Mouse (Mus musculus) small intestine, adult 2 months (tissue): ENCODE measurements around the gene Gm11361. TPM values are rescaled to one million over a fixed set of nuclear protein-coding genes. Genes with fewer than 3 reads are reported as not detected.

Experiments used
- H3K27ac ChIP-seq: fragments of 200-500 bp; 2 replicates; pipeline ENCODE4 v1.5.1; 2012; ENCODE audit warnings: low read depth, low read length, control low read depth, inconsistent platforms; ENCODE audit not compliant: insufficient read depth
- H3K27me3 ChIP-seq: fragments of 200-500 bp; 2 replicates; pipeline ENCODE4 v1.6.1; 2012; ENCODE audit warnings: mild to moderate bottlenecking, moderate library complexity, low read length, inconsistent platforms; ENCODE audit not compliant: control insufficient read depth, insufficient read depth
- H3K36me3 ChIP-seq: fragments of 200-500 bp; 2 replicates; pipeline ENCODE4 v1.6.1; 2012; ENCODE audit warnings: mild to moderate bottlenecking, low read length, control low read depth, inconsistent platforms; ENCODE audit not compliant: control insufficient read depth, insufficient read depth
- H3K4me1 ChIP-seq: fragments of 200-500 bp; 2 replicates; pipeline ENCODE4 v1.6.1; 2012; ENCODE audit warnings: low read length, inconsistent platforms, mixed read lengths; ENCODE audit not compliant: control insufficient read depth, insufficient read depth, insufficient read length
- H3K4me3 ChIP-seq: fragments of 200-500 bp; 2 replicates; pipeline ENCODE4 v1.5.1; 2012; ENCODE audit warnings: low read depth, mild to moderate bottlenecking, control low read depth, inconsistent platforms, low read length, moderate library complexity
- CTCF ChIP-seq: fragments of 200-500 bp; IDR thresholded peaks from 2 replicates; pipeline ENCODE4 v1.5.1; 2012; ENCODE audit warnings: low read depth, mild to moderate bottlenecking, control low read depth, inconsistent platforms, low read length, moderate library complexity, mixed read lengths; ENCODE audit not compliant: insufficient replicate concordance, insufficient read length; ENCODE audit errors: extremely low read depth
- POLR2A ChIP-seq: fragments of 200-500 bp; IDR thresholded peaks from 2 replicates; pipeline ENCODE4 v1.6.1; 2012; ENCODE audit warnings: low read depth, mild to moderate bottlenecking, control low read depth, inconsistent platforms, low read length, moderate library complexity
- WGBS: fragments of 180-500 bp; shearing (Covaris S2); methylation state at CpG from one replicate; pipeline ENCODE4 v1.1.7; 2018; 5-methylcytosine and 5-hydroxymethylcytosine counted together
- polyA plus RNA-seq: library from polyadenylated mRNA; depleted of rRNA; stranded (reverse); fragments of >200 nt; gene quantifications from 2 replicates; pipeline ENCODE4 v1.2.3, GENCODE M21; 2012; rRNA removed

Gene Gm11361
- polyA plus RNA-seq: 0.56 and 1.6 TPM in 2 replicates

DNA sequence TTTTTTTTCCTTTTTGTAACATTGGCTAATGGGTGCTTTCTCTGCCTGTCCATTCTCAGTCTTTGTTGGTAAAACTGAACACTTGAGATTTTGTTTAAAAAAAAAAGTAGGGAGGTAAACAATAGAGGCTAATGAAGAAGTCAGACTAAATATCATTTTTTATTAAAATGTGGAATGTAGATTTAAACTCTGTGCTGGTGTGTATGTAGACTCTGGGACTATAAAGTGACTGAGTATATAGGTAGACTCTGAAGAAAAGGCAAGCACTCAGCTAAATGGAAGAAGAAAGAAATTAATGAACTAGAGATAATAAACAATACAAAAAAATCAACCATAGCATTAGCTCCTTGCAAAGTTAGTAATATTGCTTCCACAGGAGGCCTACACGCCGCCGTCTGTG lies at the start of gene Gm11361:
TSS of gene Gm11361 (plus strand) at position 301 of the 400 bp plus-strand sequence.
- Histone ChIP-seq H3K27me3 (no peaks in the 10 kb centered on the region), H3K36me3 (no peaks in the 10 kb centered on the region), H3K4me1 (no peaks in the 10 kb centered on the region), H3K27ac (no peak within 1 kb of the TSS), H3K4me3 (no peak within 1 kb of the TSS)
- TF ChIP-seq CTCF (no peak), POLR2A (no peak)
- WGBS: 97% methylated on average over 3 of the region's 3 CpGs

DNA sequence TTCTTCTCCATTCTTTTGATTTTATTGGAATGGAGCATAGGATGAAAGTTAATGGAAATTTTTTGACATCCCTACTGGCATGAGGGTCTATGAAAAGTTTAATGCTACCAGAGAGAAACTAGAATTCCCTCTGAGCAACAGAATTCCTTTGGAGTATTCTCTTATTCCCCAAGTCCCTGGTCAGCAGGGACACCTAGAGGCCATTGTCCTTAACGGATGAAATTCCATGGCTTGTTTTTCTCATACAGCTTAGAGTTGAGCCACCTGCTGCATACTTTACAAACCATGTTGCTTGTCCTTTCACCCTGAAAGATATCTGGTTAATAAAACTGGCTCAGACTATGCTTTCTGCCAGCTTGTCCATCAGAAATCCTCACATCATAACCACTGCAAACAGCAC lies 7.1 kb downstream of the Gm11361 start:
- TF ChIP-seq POLR2A: no peak
- TF ChIP-seq CTCF: no peak
- Histone ChIP-seq H3K36me3 (no peaks in the 10 kb centered on the region), H3K4me3 (no peak overlapping the region), H3K27me3 (no peaks in the 10 kb centered on the region), H3K4me1 (no peaks in the 10 kb centered on the region), H3K27ac (no peak overlapping the region)
- WGBS: 32% methylated on average over 1 of the region's 1 CpGs

DNA sequence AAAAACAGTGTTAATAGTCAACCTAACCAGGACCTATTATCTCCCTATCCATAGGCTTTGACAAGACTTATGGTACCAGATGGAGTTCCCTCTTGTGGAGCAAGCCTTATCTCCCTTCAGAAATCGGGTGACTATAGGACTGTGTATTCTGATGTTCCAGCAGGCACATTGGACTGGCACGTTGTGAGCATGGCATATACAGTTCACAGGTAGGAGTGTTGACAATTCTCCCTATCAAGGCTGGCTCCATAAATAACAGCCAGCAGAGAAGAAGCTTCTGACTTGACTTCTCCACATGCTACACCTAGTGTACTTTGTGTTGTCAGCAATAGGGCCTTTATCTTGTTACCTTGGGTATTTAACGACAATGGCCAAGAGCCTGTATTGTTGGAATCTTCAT lies 30.0 kb downstream of the Gm11361 start:
- Histone ChIP-seq H3K4me3 (no peak overlapping the region), H3K27me3 (no peaks in the 10 kb centered on the region), H3K36me3 (no peaks in the 10 kb centered on the region), H3K4me1 (no peaks in the 10 kb centered on the region), H3K27ac (no peak overlapping the region)
- 83% methylated on average over 3 of the region's 3 CpGs for WGBS
- TF ChIP-seq POLR2A (no peak), CTCF (no peak)

DNA sequence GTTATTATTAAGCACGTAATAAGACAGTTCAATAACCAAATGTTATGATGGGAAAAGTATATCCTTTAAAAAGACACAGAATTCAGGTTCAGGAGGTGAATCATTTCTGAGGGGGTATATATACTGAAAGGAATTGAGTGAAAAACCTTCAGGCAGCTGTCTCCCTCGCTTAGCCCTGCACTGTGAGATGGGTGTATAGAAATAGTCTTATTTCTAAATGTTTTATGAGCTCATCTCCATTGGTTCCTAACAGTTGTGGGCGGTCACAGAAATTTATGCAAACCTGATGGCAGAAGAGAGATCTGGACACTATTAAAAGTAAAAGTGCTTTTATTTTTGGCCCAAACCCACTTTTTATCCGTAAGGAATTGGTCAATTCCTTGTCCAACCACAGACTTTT lies 36.9 kb downstream of the Gm11361 start:
- H3K27me3 ChIP-seq: no peaks in the 10 kb centered on the region
- TF ChIP-seq POLR2A (no peak), CTCF (no peak)
- WGBS: 92% methylated on average over 4 of the region's 4 CpGs
- H3K27ac ChIP-seq: no peak overlapping the region
- no peak overlapping the region for H3K4me3 ChIP-seq
- H3K4me1 ChIP-seq: no peaks in the 10 kb centered on the region
- no peaks in the 10 kb centered on the region for H3K36me3 ChIP-seq

DNA sequence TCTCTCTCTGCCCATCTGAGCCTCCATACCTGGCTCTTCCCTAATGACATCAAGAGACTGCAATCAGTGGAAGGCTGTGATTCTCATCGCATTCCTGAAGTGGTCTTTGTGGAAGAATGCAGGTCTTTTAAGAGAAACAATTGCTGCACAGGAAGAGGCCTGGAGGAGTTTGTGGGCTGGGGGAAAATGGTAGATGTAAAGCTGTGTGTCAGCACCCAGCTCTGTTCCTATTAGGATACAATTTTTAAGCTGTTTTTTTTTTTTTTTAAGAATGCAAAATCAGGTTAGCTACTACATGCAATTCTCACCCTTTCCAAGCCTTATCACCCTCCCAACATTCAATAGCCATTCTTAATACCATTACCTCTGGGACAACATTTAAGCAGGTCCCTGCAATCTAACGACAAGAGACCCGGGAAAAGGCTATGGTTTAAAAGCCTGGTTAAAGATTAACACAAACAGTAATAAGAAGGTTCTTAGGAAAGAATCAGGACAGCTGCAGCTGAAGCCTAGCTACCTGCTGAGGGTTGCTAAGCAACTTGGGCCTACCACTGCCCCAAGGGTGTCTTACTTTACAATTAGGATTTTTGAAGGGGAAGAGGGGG lies 37.5 kb downstream of the Gm11361 start:
- Histone ChIP-seq H3K4me1 (no peaks in the 10 kb centered on the region), H3K36me3 (no peaks in the 10 kb centered on the region), H3K27ac (no peak overlapping the region), H3K4me3 (no peak overlapping the region), H3K27me3 (no peaks in the 10 kb centered on the region)
- no peak for TF ChIP-seq POLR2A
- TF ChIP-seq CTCF: no peak
- 20% methylated on average over 3 of the region's 3 CpGs for WGBS

DNA sequence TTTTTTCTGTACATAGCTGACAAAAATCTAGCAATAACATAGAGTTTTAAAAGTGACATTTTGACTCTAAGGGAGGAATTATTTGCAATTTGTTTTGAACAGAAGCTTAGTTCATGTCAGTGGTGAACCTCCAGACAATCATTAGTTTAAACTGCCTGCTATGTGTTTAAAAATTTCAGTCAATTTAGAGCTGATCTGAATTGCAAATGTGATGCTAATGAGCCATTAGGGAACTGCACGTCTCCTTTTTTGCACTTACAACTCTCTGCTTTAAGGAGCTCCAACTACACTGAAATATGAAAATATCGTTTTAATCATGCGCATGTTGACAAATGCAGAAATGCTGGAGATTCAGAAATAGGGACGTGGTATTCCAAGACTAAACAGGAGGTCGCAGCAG lies 38.2 kb downstream of the Gm11361 start:
- no peaks in the 10 kb centered on the region for H3K27me3 ChIP-seq
- no peaks in the 10 kb centered on the region for H3K36me3 ChIP-seq
- H3K27ac ChIP-seq: no peak overlapping the region
- no peak overlapping the region for H3K4me3 ChIP-seq
- no peaks in the 10 kb centered on the region for H3K4me1 ChIP-seq
- WGBS: 80% methylated on average over 5 of the region's 5 CpGs
- TF ChIP-seq CTCF (no peak), POLR2A (no peak)

DNA sequence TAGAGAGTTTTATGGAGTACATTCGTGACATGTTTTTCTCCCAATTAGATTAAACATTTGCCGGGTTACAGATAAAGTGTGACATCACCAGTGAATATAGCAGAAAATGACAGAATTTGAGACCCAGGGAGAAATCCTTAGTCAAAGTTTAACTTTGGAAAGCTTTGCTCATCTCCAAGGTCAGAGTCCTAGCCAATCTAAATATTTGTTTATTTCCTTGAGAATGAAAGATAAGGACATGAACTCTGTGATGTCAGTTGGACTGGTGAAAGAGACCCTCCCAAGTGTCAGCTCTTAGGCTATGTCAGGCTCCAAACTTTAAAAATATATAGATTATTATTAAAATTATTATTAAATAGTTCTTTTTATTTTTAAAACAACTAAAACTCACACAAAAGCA lies 39.8 kb downstream of the Gm11361 start:
- Histone ChIP-seq H3K4me3 (no peak overlapping the region), H3K36me3 (no peaks in the 10 kb centered on the region), H3K27ac (no peak overlapping the region), H3K4me1 (no peaks in the 10 kb centered on the region), H3K27me3 (no peaks in the 10 kb centered on the region)
- WGBS: 26% methylated on average over 2 of the region's 2 CpGs
- TF ChIP-seq CTCF (no peak), POLR2A (no peak)
